Mouse (Mus musculus): ENCODE results near the gene Gba. TPM values are rescaled to one million over a fixed set of nuclear protein-coding genes. Genes with fewer than 3 reads are reported as not detected.
"Not testable (repeated sequence)": the region's sequence is repeated elsewhere in the genome, so short reads cannot be mapped to it uniquely, and the experiment has no call there.

The Gba gene
- 44.2 and 44.6 TPM in 2 replicates for polyA plus RNA-seq (2016; fragmentation: Nextera tagmentation; extraction: Ambion mirVana)

DNA sequence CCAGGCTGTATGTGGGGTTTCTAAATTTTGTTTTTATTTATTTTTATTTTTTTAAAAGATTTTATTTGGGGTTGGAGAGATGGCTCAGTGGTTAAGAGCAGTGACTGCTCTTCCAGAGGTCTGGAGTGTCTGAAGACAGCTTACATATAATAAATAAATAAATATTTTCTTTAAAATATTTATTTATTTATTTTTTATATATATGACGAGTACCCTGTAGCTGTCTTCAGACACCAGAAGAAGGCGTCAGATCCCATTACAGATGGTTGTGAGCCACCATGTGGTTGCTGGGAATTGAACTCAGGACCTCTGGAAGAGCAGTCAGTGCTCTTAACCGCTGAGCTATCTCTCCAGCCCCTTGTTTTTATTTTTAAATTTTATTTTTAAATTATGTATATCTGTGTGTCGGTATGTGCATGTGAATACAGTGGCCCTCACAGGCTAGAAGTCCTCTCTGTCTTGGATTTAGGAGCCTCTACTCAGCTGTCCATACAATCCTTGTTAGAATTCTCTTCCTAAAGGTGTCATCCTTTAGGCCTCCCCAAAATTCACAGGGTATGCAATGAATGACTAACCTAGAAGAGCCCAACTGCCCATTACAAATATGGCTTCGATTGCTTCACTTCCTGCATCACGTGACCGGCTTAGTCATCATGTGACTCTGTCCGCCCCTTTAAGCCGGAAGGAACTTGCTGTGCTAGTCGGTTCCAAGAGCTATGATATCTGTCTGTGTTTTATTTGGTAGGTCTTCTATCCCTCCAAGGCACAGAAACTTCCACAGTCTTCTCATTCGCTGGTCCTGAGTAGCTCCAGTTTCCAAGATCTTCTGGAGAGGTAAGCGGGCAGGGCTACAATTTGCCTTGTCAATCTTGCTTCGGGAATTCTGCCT, at the start of gene Gba:
Gba (plus strand) TSS at position 676 of the 889 bp plus-strand sequence.
- peaks cover 6% of the 10 kb centered on the region for H3K4me1 ChIP-seq
- peak; percentile 94 for DNase-seq (ENCODE audit: low spot score)
- WGBS = 26% methylated on average over 13 of the region's 13 CpGs
- H3K27ac ChIP-seq = peak within 1 kb of the TSS; percentile 75
- no peaks in the 10 kb centered on the region for H3K27me3 ChIP-seq (ENCODE audit: insufficient read depth, poor library complexity, severe bottlenecking)
- H3K36me3 ChIP-seq = peaks cover 35% of the 10 kb centered on the region
- H3K9me3 ChIP-seq = no peaks in the 10 kb centered on the region
- H3K4me3 ChIP-seq = peak within 1 kb of the TSS; percentile 72

DNA sequence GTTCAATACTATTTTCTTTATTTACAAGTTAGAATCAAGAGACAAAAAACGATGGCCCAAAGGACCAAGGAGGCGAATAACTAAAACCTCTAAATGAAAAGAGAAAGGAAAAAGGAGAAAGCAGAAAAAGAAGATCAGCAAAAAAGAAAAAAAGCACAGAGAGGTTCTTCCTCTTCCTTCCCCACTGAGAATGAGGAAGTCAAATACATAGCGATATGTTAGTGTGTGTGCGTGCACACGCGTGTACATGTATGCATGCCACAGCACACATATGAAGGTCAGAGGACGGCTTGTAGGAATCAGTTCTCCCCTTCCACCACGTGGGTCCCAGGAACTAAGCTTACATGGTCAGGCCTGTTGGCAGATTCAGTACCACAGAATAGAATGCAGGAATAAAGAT, 45.8 kb upstream of the Gba start:
- no peak for DNase-seq (ENCODE audit: low spot score)
- H3K36me3 ChIP-seq = no peaks in the 10 kb centered on the region
- H3K4me3 ChIP-seq = no peak overlapping the region
- no peak overlapping the region for H3K27ac ChIP-seq
- 79% methylated on average over 8 of the region's 8 CpGs for WGBS
- H3K27me3 ChIP-seq (ENCODE audit: insufficient read depth, poor library complexity, severe bottlenecking) = peaks cover 41% of the 10 kb centered on the region
- peaks cover 18% of the 10 kb centered on the region for H3K4me1 ChIP-seq
- no peaks in the 10 kb centered on the region for H3K9me3 ChIP-seq

DNA sequence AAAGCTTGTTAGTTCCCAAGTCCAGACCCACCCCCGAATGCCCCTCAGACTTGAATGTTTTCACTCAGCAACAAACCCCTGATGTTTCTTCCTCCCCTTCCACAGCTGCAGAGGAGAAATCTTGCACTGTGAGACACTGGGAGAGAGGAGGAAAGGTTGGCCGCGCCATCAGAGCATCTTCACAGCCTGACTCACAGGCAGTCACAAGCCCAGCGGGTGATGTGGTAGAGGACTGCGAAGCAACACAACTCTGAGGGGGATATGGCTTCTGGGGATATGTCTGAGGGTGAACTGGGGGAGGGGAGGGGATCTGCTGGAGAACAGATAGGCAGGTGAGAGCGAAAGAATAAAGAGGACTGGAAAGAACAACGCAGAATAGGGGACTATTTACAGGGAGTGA, 44.1 kb upstream of the Gba start:
- Histone ChIP-seq H3K4me1 (peaks cover 18% of the 10 kb centered on the region), H3K9me3 (no peaks in the 10 kb centered on the region), H3K4me3 (no peak overlapping the region), H3K36me3 (no peaks in the 10 kb centered on the region), H3K27me3 (ENCODE audit: insufficient read depth, poor library complexity, severe bottlenecking) (peaks cover 30% of the 10 kb centered on the region), H3K27ac (no peak overlapping the region)
- DNase-seq (ENCODE audit: low spot score) = no peak
- WGBS = 16% methylated on average over 7 of the region's 7 CpGs

DNA sequence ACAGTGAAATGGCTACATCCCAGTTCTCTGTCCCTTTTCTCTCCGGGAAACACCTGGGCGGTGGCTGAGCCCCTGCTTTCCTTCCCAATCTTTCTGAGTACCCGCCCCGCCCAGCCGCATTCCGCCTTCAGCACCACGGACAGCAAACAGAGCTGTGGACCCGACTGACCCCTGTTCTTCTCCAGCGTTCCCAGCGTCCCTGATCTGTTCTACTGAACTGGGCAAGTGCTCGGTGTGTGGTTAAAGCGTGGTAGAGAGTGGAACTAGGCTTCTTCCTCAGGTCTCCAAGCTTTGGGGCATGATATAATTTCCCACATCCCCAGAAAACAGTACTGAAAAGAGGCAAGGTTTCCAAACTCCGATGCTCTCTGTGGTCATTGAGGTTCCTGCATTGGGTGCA, 43.5 kb upstream of the Gba start:
- peak; percentile 89 for DNase-seq (ENCODE audit: low spot score)
- WGBS = 2% methylated on average over 13 of the region's 13 CpGs
- peaks cover 30% of the 10 kb centered on the region for H3K27me3 ChIP-seq (ENCODE audit: insufficient read depth, poor library complexity, severe bottlenecking)
- peaks cover 24% of the 10 kb centered on the region for H3K4me1 ChIP-seq
- H3K36me3 ChIP-seq = no peaks in the 10 kb centered on the region
- H3K9me3 ChIP-seq = no peaks in the 10 kb centered on the region
- H3K27ac ChIP-seq = no peak overlapping the region
- H3K4me3 ChIP-seq = peak overlapping the region; percentile 74

DNA sequence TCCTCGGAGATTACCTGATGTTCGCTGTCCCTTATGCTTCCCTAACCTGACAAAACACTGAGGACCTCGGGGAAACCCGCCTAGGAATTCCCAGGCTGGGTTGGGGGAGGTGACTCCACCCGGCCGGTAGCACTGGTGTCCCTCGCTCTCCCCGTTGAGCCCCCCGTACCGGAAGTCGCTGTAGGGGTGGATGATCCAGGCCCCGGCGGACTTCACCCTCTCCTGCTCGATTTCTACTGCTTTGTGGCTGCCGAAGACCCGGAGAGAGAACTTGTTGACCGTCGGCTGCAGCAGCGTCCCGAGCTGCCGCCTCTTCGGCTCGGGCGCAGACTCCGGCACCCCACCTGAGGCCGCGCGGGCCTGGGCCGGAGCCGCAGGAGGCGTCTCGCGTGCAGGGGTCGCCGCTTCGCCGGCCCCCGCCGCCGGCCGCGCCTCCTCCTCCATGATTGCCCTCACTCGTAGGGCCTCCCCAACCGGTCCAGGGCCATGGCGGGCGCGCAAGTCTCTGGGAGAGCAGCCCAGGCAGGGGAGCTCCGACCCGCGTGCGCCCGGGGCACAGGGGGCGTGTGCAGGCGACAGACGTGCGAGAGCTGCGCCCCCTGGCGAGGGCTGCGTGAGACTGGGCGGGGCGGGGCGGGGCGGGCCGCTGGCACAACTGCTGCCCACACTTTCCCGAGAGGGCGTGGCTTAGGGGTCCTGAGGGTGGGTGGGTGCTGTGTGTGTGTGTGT, 42.9 kb upstream of the Gba start, which contains the start of gene Hcn3:
Hcn3 (minus strand) TSS at position 581 of the 729 bp plus-strand sequence.
- WGBS = under 1% methylated on average over 66 of the region's 66 CpGs

DNA sequence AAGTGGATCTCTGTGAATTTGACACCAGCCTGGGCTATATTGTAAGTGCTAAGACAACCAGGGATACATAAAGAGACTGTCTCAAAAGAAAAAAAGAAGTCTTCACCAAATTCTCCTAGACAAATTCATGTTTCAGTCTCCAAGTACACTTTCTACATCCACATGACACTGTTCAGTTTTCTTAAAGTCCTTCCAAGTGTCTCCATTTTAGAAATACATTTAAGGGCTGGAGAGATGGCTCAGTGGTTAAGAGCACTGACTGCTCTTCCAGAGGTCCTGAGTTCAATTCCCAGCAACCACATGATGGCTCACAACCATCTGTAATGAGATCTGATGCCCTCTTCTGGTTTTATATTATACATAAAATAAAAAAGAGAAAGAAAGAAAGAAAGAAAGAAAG, 41.5 kb upstream of the Gba start:
- not testable (repeated sequence) for H3K9me3 ChIP-seq; H3K27ac ChIP-seq; DNase-seq (ENCODE audit: low spot score); H3K4me3 ChIP-seq; H3K36me3 ChIP-seq
- peaks cover 37% of the 10 kb centered on the region for H3K4me1 ChIP-seq
- H3K27me3 ChIP-seq (ENCODE audit: insufficient read depth, poor library complexity, severe bottlenecking) = peaks cover 30% of the 10 kb centered on the region

More for the DNA sequence above, 42.9 kb upstream of the Gba start, which contains the start of gene Hcn3:
- Histone ChIP-seq H3K27me3 (ENCODE audit: insufficient read depth, poor library complexity, severe bottlenecking) (peaks cover 30% of the 10 kb centered on the region), H3K9me3 (no peaks in the 10 kb centered on the region), H3K4me3 (peak within 1 kb of the TSS; percentile 74), H3K4me1 (peaks cover 27% of the 10 kb centered on the region), H3K36me3 (no peaks in the 10 kb centered on the region), H3K27ac (peak within 1 kb of the TSS; percentile 62)
- DNase-seq (ENCODE audit: low spot score) = peak; percentile 91

DNA sequence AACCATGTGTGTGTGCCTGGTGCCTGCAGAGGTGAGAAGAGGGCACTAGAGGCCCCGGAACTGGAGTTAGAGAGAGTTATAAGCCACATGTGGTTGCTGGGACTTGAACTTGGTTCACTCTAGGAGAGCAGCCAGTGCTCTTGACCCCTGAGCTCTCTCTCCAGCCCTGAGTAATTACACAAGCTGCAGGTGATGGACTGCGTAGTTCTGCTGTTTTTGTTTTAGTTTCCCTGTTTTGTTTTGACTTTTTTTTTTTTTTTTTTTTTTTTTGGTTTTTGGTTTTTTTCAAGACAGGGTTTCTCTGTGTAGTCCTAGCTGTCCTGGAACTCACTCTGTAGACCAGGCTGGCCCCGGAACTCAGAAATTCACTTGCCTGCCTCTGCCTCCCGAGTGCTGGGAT, 40.9 kb upstream of the Gba start:
- no peak for DNase-seq (ENCODE audit: low spot score)
- Histone ChIP-seq H3K27me3 (ENCODE audit: insufficient read depth, poor library complexity, severe bottlenecking) (peaks cover 30% of the 10 kb centered on the region), H3K9me3 (no peaks in the 10 kb centered on the region), H3K36me3 (peaks cover under 1% of the 10 kb centered on the region; the same call in 1 of the 2 replicates), H3K4me3 (no peak overlapping the region), H3K4me1 (peaks cover 39% of the 10 kb centered on the region), H3K27ac (no peak overlapping the region)
- WGBS = 73% methylated on average over 4 of the region's 4 CpGs

DNA sequence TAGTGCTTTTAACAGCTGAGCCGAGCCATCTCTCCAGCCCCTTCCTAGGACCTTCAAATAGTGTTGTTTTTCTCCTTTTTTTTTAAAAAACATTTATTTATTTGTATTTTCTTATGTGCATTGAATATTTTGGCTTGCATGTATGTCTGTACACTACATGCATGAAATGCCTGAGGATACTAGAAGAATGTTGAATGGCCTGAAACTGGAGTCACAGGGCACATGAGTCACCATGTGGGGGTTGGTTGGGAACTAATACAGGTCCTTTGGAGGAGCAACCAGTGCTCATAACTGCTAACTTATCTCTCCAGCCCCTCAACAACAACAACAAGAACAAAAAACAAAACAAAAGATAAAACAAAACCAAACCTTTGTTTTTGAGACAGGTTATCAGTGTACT, 39.6 kb upstream of the Gba start:
- Histone ChIP-seq H3K27me3 (ENCODE audit: insufficient read depth, poor library complexity, severe bottlenecking) (peaks cover 20% of the 10 kb centered on the region), H3K36me3 (peaks cover 13% of the 10 kb centered on the region), H3K9me3 (no peaks in the 10 kb centered on the region), H3K4me3 (no peak overlapping the region), H3K4me1 (peaks cover 39% of the 10 kb centered on the region), H3K27ac (no peak overlapping the region)
- WGBS = 77% methylated on average over 1 of the region's 1 CpGs
- no peak for DNase-seq (ENCODE audit: low spot score)

DNA sequence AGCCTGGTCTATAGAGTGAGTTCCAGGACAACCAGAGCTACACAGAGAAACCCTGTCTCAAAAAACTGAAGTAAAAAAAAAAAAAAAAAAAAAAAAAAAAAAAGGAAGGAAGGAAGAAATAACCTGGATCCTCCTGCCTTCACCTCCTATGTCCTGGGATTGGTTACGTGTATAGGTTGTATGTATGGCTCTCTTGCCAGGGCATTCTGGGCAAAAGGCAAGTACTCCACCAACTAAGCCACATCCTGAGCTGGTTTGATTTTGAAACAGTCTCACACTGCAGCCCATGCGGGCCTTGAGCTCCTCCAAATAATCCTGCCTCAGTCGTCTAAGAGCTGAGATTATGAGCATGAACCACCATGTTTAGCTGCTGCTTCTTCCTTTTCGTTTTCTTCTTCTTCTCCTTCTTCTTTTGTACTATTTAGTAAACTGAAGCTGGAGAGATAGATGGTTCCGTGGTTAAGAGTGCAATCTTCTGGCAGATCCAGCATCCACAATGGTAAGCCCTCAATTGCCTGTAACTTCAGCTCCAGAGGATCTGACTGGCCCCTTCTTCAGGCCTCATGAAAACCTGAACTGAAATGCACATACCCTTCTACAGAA, 39.0 kb upstream of the Gba start:
- no peak for DNase-seq (ENCODE audit: low spot score)
- Histone ChIP-seq H3K9me3 (no peaks in the 10 kb centered on the region), H3K27ac (peak overlapping the region; percentile 99; the same call in 1 of the 2 replicates), H3K4me3 (peak overlapping the region; percentile 96), H3K4me1 (peaks cover 37% of the 10 kb centered on the region), H3K27me3 (ENCODE audit: insufficient read depth, poor library complexity, severe bottlenecking) (peaks cover 14% of the 10 kb centered on the region), H3K36me3 (peaks cover 19% of the 10 kb centered on the region)
- WGBS = 69% methylated on average over 5 of the region's 5 CpGs

DNA sequence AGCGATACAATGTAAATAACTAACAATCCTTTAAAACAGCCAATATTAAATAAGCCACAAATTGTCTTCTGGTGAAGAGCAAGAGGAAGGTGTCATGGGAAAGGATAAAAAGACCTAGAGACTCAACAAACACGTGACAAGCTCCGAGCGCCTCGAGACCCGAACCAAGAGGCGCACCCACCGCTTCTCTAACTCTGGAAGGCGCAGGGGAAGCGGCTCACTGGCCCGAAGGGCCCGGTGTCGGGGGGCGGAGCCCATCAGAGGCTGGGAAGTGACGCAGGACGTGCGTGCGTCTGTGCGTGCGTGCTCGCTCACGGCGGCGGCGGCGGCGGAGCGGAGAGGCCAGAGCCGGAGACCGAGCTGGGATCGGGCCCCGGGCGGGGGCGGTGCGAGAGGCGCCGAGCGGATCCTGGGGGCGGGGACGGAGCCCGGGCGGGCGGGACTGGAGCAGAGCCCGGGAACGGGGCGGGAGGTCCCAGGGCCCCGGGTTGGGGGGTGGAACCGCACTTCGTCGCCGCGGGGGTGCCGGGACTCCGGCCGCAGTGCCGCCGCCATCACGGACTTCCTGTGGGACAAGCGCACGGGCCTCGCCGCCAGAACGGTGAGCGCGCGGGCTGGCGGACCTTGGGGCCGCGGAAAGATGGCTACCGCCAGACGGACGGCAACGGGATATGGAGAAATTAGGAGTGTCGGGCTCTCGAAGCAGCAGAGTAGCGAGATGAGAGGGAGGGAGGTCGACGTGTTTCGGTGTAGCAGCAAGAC, 38.0 kb upstream of the Gba start, which contains the start of gene Clk2:
Clk2 (plus strand) TSS at position 290 of the 762 bp plus-strand sequence.
- peak; percentile 97 for DNase-seq (ENCODE audit: low spot score)
- peak within 1 kb of the TSS; percentile 99 for H3K27ac ChIP-seq
- under 1% methylated on average over 78 of the region's 79 CpGs for WGBS
- peaks cover 4% of the 10 kb centered on the region; the same call in 1 of the 2 replicates for H3K27me3 ChIP-seq (ENCODE audit: insufficient read depth, poor library complexity, severe bottlenecking)
- H3K4me1 ChIP-seq = peaks cover 28% of the 10 kb centered on the region
- H3K4me3 ChIP-seq = peak within 1 kb of the TSS; percentile 96
- no peaks in the 10 kb centered on the region for H3K9me3 ChIP-seq
- H3K36me3 ChIP-seq = peaks cover 28% of the 10 kb centered on the region

DNA sequence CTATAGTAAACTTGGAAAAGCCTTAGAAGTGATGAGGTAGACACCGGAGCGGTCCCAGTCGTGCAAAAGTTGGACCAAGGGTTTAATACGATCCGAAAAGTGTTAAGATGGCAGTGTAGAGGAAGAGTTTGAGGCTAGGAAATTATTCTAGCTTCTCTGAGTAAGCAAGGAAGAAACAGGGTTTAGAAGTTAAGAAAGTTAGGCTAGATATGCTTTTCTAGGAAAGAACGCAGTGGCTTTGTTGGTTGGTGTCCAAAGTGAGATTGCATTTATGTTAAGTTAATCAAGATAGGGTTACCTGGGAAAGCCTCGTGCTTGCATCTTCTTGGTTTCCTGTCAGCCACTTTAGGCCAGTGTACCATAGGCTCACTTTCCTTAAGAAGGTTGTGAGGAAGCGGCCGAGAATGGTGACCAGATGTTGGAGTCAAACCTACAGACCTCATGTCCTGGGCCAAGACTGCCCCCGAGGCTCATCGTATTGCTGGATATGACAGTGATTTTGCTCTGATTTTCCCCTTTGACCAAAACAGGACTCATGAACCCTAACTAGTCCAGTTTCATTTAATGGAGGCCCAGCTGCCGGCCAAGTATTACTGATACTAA, 37.4 kb upstream of the Gba start:
- peak overlapping the region; percentile 99 for H3K27ac ChIP-seq
- no peak for DNase-seq (ENCODE audit: low spot score)
- no peaks in the 10 kb centered on the region for H3K9me3 ChIP-seq
- H3K36me3 ChIP-seq = peaks cover 35% of the 10 kb centered on the region
- WGBS = 27% methylated on average over 12 of the region's 12 CpGs
- peaks cover 21% of the 10 kb centered on the region for H3K4me1 ChIP-seq
- H3K27me3 ChIP-seq (ENCODE audit: insufficient read depth, poor library complexity, severe bottlenecking) = no peaks in the 10 kb centered on the region
- H3K4me3 ChIP-seq = peak overlapping the region; percentile 96

DNA sequence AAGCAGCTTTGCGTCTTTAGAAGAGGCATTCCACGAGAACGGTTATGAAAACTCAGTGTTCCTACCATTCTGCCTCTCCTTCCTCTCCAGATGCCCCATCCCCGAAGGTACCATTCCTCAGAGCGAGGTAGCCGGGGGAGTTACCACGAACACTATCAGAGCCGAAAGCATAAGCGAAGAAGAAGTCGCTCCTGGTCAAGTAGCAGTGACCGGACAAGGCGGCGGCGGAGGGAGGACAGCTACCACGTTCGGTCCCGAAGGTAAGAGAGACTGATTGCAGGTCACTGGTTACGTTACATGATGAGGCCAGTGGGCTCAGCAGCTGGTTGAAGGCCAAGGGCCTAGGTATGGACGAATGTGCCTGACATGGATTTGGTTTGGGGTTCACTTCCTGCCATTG, 35.8 kb upstream of the Gba start:
- WGBS = 90% methylated on average over 19 of the region's 19 CpGs
- Histone ChIP-seq H3K36me3 (peaks cover 49% of the 10 kb centered on the region), H3K27ac (no peak overlapping the region), H3K27me3 (ENCODE audit: insufficient read depth, poor library complexity, severe bottlenecking) (no peaks in the 10 kb centered on the region), H3K9me3 (no peaks in the 10 kb centered on the region), H3K4me3 (no peak overlapping the region), H3K4me1 (peaks cover 21% of the 10 kb centered on the region)
- DNase-seq (ENCODE audit: low spot score) = no peak
